Mouse (Mus musculus): ENCODE measurements at regions not wholly inside any gene's neighbourhood (a gene's known extent, or its start where the extent isn't known, plus 50 kb on each side); places are given as distances from the start of the nearest gene placed in this dataset.

GRCm38 (mm10) chr14:105504376-105504775, 246.0 kb downstream of the Ndfip2 start:
- no peak for TF ChIP-seq CTCF (IDR thresholded peaks at IDR 0.05; ENCODE audit: borderline replicate concordance, extremely low read depth, insufficient read depth, insufficient read length)
- no peak for TF ChIP-seq POLR2A (IDR thresholded peaks at IDR 0.05; ENCODE audit: borderline replicate concordance, extremely low read depth, insufficient read depth, insufficient read length, poor library complexity, severe bottlenecking)
- DNase-seq (ENCODE audit: low read depth) = no peak

GRCm38 (mm10) chr14:105503806-105504205, 245.4 kb downstream of the Ndfip2 start:
- DNase-seq (ENCODE audit: low read depth) = no peak
- TF ChIP-seq POLR2A (IDR thresholded peaks at IDR 0.05; ENCODE audit: borderline replicate concordance, extremely low read depth, insufficient read depth, insufficient read length, poor library complexity, severe bottlenecking) = no peak
- no peak for TF ChIP-seq CTCF (IDR thresholded peaks at IDR 0.05; ENCODE audit: borderline replicate concordance, extremely low read depth, insufficient read depth, insufficient read length)

GRCm38 (mm10) chr14:105502633-105502975, 244.2 kb downstream of the Ndfip2 start:
- no peak for TF ChIP-seq POLR2A (IDR thresholded peaks at IDR 0.05; ENCODE audit: borderline replicate concordance, extremely low read depth, insufficient read depth, insufficient read length, poor library complexity, severe bottlenecking)
- no peak for TF ChIP-seq CTCF (IDR thresholded peaks at IDR 0.05; ENCODE audit: borderline replicate concordance, extremely low read depth, insufficient read depth, insufficient read length)
- DNase-seq (ENCODE audit: low read depth) = no peak

GRCm38 (mm10) chr14:105501792-105502632, 243.6 kb downstream of the Ndfip2 start:
- DNase-seq (ENCODE audit: low read depth) = peak; percentile 70

DNA sequence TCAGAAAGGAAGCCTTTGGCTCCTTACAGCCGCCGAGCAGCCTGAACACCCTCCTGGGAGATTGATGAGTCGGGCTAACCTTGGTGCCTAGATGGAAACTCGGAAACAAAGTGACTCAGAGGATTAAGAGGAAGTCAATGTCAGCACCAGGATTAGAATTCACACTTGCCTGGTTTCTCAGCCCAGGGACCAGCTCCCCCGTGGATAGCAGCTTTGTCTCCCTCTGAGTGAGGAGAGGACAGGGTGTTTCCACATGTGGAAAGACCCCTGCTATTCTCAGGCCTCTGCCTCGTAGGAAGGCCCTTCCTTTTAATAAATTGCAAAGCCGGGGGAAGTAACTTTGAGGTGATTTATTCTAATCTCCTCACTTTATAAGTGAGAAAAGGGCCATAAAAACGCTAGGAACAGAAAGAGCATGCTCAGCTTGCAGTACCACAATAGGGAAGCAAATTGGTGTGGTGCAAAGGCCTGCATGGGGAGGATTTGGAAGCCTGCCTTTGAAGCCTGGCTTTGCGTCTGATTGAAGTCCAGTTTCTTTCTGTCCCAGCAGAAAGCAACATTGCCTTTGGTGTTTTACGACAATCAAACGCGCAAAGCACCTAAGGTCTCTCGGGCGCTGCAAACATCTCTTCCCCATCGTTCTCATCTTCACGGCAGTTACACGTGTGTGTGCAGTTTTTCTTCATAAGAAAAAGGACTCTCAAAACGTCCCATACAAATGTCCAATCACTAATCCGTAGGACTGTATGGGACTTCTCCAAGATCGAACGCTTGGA, 242.8 kb downstream of the Ndfip2 start:
- TF ChIP-seq CTCF (IDR thresholded peaks at IDR 0.05; ENCODE audit: borderline replicate concordance, extremely low read depth, insufficient read depth, insufficient read length) (no peak), POLR2A (IDR thresholded peaks at IDR 0.05; ENCODE audit: borderline replicate concordance, extremely low read depth, insufficient read depth, insufficient read length, poor library complexity, severe bottlenecking) (no peak)
- DNase-seq (ENCODE audit: low read depth) = peak; percentile 80

More at GRCm38 (mm10) chr14:105501792-105502632, 243.6 kb downstream of the Ndfip2 start:
- TF ChIP-seq CTCF (IDR thresholded peaks at IDR 0.05; ENCODE audit: borderline replicate concordance, extremely low read depth, insufficient read depth, insufficient read length) = no peak
- TF ChIP-seq POLR2A (IDR thresholded peaks at IDR 0.05; ENCODE audit: borderline replicate concordance, extremely low read depth, insufficient read depth, insufficient read length, poor library complexity, severe bottlenecking) = no peak

DNA sequence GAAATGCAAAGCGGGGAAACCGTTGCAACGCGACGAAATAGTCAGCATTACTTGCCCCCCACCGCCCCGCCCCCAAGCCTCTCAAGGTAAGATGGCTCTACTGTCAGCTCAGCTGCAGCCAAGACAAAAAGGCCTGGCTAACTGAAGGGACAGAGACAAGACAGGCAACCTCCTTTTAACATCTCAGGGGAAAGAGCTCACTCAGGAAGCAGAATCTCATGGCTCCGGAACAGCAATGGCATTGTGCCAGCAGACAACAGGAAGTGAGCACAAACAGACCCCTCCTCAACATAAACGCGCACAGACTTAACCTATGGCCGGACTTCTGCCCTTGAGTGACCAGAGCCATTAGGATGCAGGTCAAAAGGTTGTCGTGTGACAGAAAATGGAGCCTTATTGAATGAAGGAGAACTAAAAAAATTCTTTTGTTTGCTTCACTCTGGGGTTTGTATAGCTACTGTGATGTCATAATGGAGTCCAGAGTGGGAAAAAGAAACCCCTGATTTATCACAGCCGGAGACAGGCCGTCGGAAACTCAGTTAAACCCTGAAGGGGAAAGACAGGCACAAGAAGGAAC, 241.0 kb downstream of the Ndfip2 start:
- no peak for TF ChIP-seq CTCF (IDR thresholded peaks at IDR 0.05; ENCODE audit: borderline replicate concordance, extremely low read depth, insufficient read depth, insufficient read length)
- no peak for TF ChIP-seq POLR2A (IDR thresholded peaks at IDR 0.05; ENCODE audit: borderline replicate concordance, extremely low read depth, insufficient read depth, insufficient read length, poor library complexity, severe bottlenecking)
- DNase-seq (ENCODE audit: low read depth) = peak; percentile 85

- DNase-seq (ENCODE audit: low read depth) = peak; percentile 71
- TF ChIP-seq POLR2A (IDR thresholded peaks at IDR 0.05; ENCODE audit: borderline replicate concordance, extremely low read depth, insufficient read depth, insufficient read length, poor library complexity, severe bottlenecking) = no peak
- TF ChIP-seq CTCF (IDR thresholded peaks at IDR 0.05; ENCODE audit: borderline replicate concordance, extremely low read depth, insufficient read depth, insufficient read length) = no peak
Observed at GRCm38 (mm10) chr14:105498155-105498906, 240.0 kb downstream of the Ndfip2 start.

- peak; percentile 84 for DNase-seq (ENCODE audit: low read depth)
- TF ChIP-seq CTCF (IDR thresholded peaks at IDR 0.05; ENCODE audit: borderline replicate concordance, extremely low read depth, insufficient read depth, insufficient read length) (no peak), POLR2A (IDR thresholded peaks at IDR 0.05; ENCODE audit: borderline replicate concordance, extremely low read depth, insufficient read depth, insufficient read length, poor library complexity, severe bottlenecking) (no peak)
Observed at GRCm38 (mm10) chr14:105495161-105495560, 236.8 kb downstream of the Ndfip2 start.

GRCm38 (mm10) chr14:105494415-105494814, 236.0 kb downstream of the Ndfip2 start:
- no peak for DNase-seq (ENCODE audit: low read depth)
- TF ChIP-seq POLR2A (IDR thresholded peaks at IDR 0.05; ENCODE audit: borderline replicate concordance, extremely low read depth, insufficient read depth, insufficient read length, poor library complexity, severe bottlenecking) (no peak), CTCF (IDR thresholded peaks at IDR 0.05; ENCODE audit: borderline replicate concordance, extremely low read depth, insufficient read depth, insufficient read length) (no peak)

DNA sequence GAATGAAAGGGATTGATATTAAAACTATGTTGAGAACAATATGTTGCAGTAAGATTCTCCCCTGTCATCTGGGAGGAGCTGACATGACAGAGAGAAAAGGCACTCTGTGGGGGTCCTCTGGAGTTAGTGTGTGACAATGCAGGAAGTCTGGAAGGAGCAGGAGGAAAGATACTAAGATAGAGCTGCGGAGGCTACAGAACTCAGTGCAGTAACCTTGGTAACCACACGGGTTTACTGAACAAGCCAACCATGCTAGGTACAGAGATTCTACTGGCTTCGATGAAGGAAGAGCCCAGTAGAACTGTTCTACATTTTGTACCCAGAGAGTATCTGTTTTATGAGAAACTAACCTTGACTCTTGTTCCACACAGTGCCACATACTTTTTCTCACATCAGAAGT, 231.8 kb downstream of the Ndfip2 start:
- TF ChIP-seq CTCF (IDR thresholded peaks at IDR 0.05; ENCODE audit: borderline replicate concordance, extremely low read depth, insufficient read depth, insufficient read length) (no peak), POLR2A (IDR thresholded peaks at IDR 0.05; ENCODE audit: borderline replicate concordance, extremely low read depth, insufficient read depth, insufficient read length, poor library complexity, severe bottlenecking) (no peak)
- no peak for DNase-seq (ENCODE audit: low read depth)

All from brain, embryonic 14.5 days (tissue).